Mouse (Mus musculus): ENCODE measurements at regions not wholly inside any gene's neighbourhood (a gene's known extent, or its start where the extent isn't known, plus 50 kb on each side); places are given as distances from the start of the nearest gene placed in this dataset.

DNA sequence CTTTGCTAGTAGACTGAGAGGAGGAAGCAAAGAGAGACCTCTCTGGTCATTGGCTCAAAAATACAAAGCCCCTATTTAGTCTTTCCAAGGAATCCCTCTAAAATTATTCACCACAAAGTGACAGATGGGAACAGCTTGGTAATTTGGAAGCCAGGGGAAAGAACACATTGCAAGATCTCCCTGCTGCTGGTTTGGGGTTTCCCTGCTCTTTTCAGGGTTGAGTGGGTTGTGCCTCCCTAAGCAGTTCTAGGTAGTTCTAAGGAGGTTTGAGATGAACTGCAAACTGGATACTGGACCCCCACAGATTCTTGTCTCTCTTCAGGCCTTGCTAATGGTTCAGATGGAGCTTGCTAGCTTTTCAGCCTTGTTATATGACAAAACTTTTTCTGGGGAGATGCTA lies 749.3 kb downstream of the Gm826 start:
- no peak for ATAC-seq (ENCODE audit: extremely low read depth, insufficient number of reproducible peaks, low FRiP score, poor library complexity, severe bottlenecking)

- no peak for ATAC-seq (ENCODE audit: extremely low read depth, insufficient number of reproducible peaks, low FRiP score, poor library complexity, severe bottlenecking)
Observed at GRCm38 (mm10) chr2:159586697-159587473, 747.1 kb downstream of the Gm826 start.

GRCm38 (mm10) chr2:159591396-159592124 lies 742.4 kb downstream of the Gm826 start:
- ATAC-seq (ENCODE audit: extremely low read depth, insufficient number of reproducible peaks, low FRiP score, poor library complexity, severe bottlenecking), result no peak

DNA sequence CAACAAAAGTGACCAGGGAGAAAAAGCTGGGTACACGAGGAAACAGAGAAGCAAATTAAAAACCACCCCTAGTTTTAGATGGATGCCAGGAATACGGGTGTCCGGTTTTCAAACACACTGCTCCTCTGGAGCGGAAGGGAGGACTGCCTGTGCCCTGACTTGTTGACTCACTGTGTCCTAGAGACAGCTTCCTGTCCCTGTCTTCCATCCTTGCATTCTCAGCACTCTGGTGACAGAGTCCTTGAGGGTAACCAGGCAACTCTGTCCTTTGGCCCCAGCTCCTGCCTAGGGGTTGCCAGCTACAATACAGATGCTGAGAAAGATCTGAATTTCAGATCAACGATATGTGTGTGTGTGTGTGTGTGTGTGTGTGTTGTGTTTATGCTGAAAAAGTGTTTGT lies 741.1 kb downstream of the Gm826 start:
- ATAC-seq (ENCODE audit: extremely low read depth, insufficient number of reproducible peaks, low FRiP score, poor library complexity, severe bottlenecking), result no peak

DNA sequence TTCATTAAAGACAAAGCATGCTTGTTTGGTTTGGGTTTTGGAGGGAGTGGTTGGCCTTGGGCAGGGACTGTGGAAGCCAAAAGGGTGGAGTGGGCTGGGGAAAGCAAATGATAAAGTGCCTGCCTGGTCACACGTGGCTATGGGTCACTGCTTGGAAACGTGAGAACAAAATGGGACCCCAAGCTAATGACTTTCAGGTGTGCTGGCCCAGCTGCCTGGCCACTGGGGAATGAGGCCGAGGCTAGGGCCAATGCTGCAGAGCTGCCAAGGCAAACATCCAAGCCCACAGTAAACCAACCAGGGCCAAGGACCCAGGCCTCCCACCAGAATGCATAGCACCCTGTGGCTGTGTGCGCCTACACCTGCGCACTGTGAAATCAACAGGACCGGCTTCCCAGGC lies 737.7 kb downstream of the Gm826 start:
- ATAC-seq (ENCODE audit: extremely low read depth, insufficient number of reproducible peaks, low FRiP score, poor library complexity, severe bottlenecking), result no peak

DNA sequence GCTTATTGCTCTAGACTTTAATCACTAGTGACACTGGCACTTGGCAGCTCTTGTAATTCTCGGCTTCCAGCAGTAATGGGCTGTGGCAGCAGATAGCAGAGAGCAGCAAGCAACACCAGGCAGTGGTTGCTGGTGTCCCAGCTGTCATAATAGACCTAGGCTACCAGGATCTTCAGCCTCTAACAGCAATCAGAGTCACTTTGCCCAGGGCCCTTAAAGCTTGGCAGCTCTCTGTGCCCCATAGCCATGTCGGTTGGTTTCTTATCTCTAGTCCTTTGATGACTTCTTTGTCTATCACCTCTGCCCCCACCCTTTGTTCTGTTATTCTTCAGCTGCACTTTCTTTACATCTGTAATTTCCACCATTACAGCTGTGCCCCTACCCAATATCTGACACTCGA lies 735.9 kb downstream of the Gm826 start:
- ATAC-seq (ENCODE audit: extremely low read depth, insufficient number of reproducible peaks, low FRiP score, poor library complexity, severe bottlenecking), result no peak

GRCm38 (mm10) chr2:159607191-159607590 lies 726.8 kb downstream of the Gm826 start:
- no peak for ATAC-seq (ENCODE audit: extremely low read depth, insufficient number of reproducible peaks, low FRiP score, poor library complexity, severe bottlenecking)

- ATAC-seq (ENCODE audit: extremely low read depth, insufficient number of reproducible peaks, low FRiP score, poor library complexity, severe bottlenecking), result no peak
Observed at GRCm38 (mm10) chr2:159610451-159610850, 723.5 kb downstream of the Gm826 start.

- ATAC-seq (ENCODE audit: extremely low read depth, insufficient number of reproducible peaks, low FRiP score, poor library complexity, severe bottlenecking), result no peak
Observed at GRCm38 (mm10) chr2:159616685-159617084, 717.3 kb downstream of the Gm826 start.

DNA sequence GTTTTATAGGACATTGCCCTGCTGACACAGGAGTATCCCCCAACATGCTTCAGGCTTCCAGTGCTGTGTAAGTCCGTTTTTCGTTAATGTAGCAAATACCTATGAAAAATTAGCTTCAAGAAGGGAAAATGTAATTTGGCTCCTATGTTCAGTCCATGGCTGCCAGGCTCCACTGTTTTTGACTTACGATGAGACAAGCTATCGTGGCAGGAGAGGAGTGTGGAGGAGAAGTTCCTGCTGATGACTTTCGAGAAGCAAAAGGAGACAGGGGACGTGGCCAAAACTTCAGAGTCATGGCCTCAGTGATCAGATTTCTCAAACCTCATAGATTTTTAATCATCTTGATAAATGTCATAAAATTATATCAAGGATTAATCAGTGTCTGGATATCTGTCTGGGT lies 712.7 kb downstream of the Gm826 start:
- no peak for ATAC-seq (ENCODE audit: extremely low read depth, insufficient number of reproducible peaks, low FRiP score, poor library complexity, severe bottlenecking)

DNA sequence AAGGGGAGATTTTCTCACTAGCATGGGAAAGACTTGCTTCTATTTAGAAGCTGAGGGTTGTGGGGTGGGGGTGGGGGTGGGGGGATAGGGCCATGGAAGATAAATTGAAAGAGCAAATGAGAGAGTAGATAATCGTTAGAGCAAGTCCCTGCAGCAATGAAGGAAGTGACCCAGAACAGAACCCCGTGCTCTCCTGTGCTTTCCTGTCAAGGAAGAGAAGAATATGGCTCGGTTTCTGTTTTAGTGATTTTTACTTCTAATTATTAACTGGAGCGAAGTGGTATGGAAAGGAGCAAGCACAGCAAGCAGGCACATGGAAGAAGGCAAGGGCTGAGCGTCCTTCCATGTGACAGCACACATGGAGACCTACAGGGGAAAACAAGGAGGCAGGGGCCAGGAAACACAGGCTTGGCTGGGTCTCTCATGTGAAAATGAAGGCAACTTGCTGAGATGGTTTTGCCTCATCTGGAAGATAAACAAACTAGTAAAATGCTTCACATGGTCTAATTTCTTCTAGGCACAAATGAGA lies 711.8 kb downstream of the Gm826 start:
- no peak for ATAC-seq (ENCODE audit: extremely low read depth, insufficient number of reproducible peaks, low FRiP score, poor library complexity, severe bottlenecking)

- ATAC-seq (ENCODE audit: extremely low read depth, insufficient number of reproducible peaks, low FRiP score, poor library complexity, severe bottlenecking), result no peak
Observed at GRCm38 (mm10) chr2:159625306-159625705, 708.7 kb downstream of the Gm826 start.

DNA sequence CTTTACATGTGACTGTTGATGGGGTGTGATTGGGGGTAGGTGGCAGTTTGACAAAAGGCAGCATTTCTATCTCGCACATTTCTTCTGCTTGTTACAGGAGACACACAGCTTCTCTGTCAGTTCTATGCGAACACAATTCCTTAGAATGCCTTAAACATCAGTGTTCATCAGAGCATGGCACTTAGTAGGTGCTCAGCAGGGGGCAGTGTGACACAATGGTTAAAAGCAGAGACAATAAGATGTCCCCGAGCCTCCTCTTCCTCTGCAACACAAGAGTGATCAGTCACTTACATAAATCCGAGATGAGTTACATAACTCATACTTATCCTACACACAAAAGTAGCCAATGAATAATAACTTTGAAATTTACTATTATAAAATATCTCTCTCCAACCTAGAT lies 688.1 kb downstream of the Gm826 start:
- ATAC-seq (ENCODE audit: extremely low read depth, insufficient number of reproducible peaks, low FRiP score, poor library complexity, severe bottlenecking), result no peak

GRCm38 (mm10) chr2:159646595-159646994 lies 687.4 kb downstream of the Gm826 start:
- ATAC-seq (ENCODE audit: extremely low read depth, insufficient number of reproducible peaks, low FRiP score, poor library complexity, severe bottlenecking), result no peak

DNA sequence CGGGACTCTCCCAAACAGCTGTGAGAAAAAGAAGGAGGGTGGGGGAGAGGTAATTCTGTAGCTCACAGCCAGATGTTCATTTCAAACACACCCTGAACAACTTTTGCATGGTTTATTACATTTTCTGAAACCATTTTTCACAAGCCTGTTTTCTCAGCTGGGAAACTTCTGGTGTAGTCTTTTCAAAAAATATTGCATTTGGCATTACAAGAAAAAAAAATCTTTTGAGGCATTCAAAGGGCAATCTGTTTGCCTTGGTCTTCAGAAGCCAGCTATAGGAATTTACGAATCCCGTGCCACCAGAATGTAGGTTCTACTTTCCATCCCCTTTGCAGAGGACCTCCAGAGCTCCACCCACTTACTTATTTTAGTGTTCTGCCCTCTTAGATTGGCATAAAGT lies 681.7 kb downstream of the Gm826 start:
- ATAC-seq (ENCODE audit: extremely low read depth, insufficient number of reproducible peaks, low FRiP score, poor library complexity, severe bottlenecking), result no peak

DNA sequence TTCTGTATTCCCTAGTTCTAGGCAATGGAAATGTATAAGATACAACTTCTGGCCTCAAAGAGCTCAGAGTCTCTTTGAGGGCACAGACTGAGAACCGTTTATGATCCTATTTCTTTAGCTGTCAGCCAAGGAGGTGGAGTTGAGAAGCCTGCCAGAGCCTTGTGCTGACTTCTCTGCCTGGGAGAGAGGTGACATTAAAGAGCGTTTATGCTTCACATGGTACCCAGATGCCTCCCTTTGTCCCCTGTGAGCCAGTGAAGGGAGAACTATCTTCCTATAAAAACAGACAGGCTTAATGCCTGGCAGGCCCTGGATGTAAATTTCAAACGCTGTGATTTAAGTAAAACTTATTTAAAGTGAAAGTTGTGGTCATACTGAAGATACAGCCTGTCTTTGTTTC lies 657.1 kb downstream of the Gm826 start:
- ATAC-seq (ENCODE audit: extremely low read depth, insufficient number of reproducible peaks, low FRiP score, poor library complexity, severe bottlenecking), result no peak

GRCm38 (mm10) chr2:159680641-159681040 lies 653.3 kb downstream of the Gm826 start:
- ATAC-seq (ENCODE audit: extremely low read depth, insufficient number of reproducible peaks, low FRiP score, poor library complexity, severe bottlenecking), result no peak

- no peak for ATAC-seq (ENCODE audit: extremely low read depth, insufficient number of reproducible peaks, low FRiP score, poor library complexity, severe bottlenecking)
Observed at GRCm38 (mm10) chr2:159703100-159703499, 630.9 kb downstream of the Gm826 start.

DNA sequence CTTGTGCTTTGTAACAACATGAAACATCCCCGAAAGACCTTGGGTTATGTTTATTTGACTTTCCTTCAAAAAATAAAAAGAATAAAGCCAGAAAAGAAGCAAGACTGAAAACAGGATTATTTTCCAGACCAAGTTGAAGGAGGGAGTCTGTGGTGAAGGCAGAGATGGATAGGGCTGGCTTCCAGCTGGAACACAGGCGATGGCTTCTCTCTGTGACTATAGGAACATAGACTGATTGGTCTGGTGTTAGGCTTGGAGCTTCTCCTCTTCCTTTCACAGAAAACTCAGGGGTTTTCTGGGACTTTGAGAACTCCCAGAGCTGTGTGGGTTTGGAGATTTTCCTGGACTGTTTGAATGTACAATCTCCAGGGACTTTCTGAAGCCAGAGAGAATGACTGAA lies 625.8 kb downstream of the Gm826 start:
- ATAC-seq (ENCODE audit: extremely low read depth, insufficient number of reproducible peaks, low FRiP score, poor library complexity, severe bottlenecking), result no peak

GRCm38 (mm10) chr2:159714633-159715032 lies 619.3 kb downstream of the Gm826 start:
- ATAC-seq (ENCODE audit: extremely low read depth, insufficient number of reproducible peaks, low FRiP score, poor library complexity, severe bottlenecking), result no peak

Measured in neutrophil, adult 5-6 weeks (primary cell).